Mouse (Mus musculus): Measurements from ENCODE around the gene Scamp3. TPM values are rescaled to one million over a fixed set of nuclear protein-coding genes. Genes with fewer than 3 reads are reported as not detected.
A peak's percentile ranks its signal among the peaks of the same experiment; 100 is the strongest.

The Scamp3 gene
- polyA plus RNA-seq, 1 experiment: 256 TPM

DNA sequence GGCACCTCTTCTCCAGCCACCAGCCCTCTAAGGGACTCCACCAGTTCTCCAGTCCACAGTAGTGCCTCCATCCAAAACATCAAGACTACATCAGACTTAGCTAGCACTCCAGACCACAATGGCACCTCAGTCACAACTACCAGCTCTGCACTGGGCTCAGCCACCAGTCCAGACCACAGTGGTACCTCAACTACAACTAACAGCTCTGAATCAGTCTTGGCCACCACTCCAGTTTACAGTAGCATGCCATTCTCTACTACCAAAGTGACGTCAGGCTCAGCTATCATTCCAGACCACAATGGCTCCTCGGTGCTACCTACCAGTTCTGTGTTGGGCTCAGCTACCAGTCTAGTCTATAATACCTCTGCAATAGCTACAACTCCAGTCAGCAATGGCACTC lies 53.3 kb downstream of the Scamp3 start:
- H3K36me3 ChIP-seq (replicated peaks; ENCODE audit: low read length): peaks cover 9% of the 10 kb centered on the region
- peaks cover 64% of the 10 kb centered on the region for H3K27me3 ChIP-seq (replicated peaks)
- TF ChIP-seq GATA1 (IDR thresholded peaks at IDR 0.05; ENCODE audit: borderline replicate concordance, low read length) (no peak), FLI1 (IDR thresholded peaks at IDR 0.05; ENCODE audit: low read length) (no peak)
- H3K9me3 ChIP-seq: no peaks in the 10 kb centered on the region
- peaks cover 71% of the 10 kb centered on the region for H3K4me1 ChIP-seq
- peak overlapping the region; percentile 16 for H3K4me3 ChIP-seq (replicated peaks)

DNA sequence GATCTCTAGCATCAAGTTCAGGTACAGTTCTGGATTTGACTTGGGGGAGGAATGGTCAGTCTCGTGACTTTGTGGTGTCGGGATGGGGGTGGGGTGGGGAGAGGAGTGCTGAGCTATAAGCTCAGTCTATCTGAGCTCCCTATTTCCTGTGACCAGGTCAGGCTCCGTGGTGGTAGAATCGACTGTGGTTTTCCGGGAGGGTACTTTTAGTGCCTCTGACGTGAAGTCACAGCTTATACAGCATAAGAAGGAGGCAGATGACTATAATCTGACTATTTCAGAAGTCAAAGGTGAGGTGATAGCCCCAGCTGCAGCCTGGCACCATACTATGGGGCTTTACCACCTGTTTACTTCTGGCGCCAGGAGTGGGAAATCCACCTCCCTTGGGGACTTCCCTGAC lies 54.1 kb downstream of the Scamp3 start:
- TF ChIP-seq GATA1 (IDR thresholded peaks at IDR 0.05; ENCODE audit: borderline replicate concordance, low read length): no peak
- TF ChIP-seq FLI1 (IDR thresholded peaks at IDR 0.05; ENCODE audit: low read length): no peak
- H3K4me3 ChIP-seq (replicated peaks): peak overlapping the region; percentile 33
- H3K36me3 ChIP-seq (replicated peaks; ENCODE audit: low read length): peaks cover 9% of the 10 kb centered on the region
- H3K27me3 ChIP-seq (replicated peaks): peaks cover 62% of the 10 kb centered on the region
- H3K9me3 ChIP-seq: no peaks in the 10 kb centered on the region
- H3K4me1 ChIP-seq: peaks cover 71% of the 10 kb centered on the region

DNA sequence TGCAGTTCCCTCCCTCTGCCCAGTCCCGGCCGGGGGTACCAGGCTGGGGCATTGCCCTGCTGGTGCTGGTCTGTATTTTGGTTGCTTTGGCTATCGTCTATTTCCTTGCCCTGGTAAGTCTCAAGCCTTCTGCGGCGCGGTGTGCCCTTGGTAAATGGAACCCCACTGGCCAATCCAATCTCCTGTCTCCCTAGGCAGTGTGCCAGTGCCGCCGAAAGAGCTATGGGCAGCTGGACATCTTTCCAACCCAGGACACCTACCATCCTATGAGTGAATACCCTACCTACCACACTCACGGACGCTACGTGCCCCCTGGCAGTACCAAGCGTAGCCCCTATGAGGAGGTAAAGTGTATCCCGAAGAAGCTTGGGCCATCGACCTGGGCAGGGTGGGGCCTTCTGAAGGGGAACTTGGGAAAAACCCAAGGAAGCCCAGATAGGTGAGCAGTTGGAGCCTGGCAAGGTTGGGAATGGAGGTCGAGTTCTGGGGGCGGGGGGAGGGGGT lies 54.6 kb downstream of the Scamp3 start:
- Histone ChIP-seq H3K36me3 (replicated peaks; ENCODE audit: low read length) (peaks cover 9% of the 10 kb centered on the region), H3K4me1 (peaks cover 69% of the 10 kb centered on the region), H3K4me3 (replicated peaks) (peak overlapping the region; percentile 38), H3K9me3 (no peaks in the 10 kb centered on the region), H3K27me3 (replicated peaks) (peaks cover 62% of the 10 kb centered on the region)
- TF ChIP-seq FLI1 (IDR thresholded peaks at IDR 0.05; ENCODE audit: low read length) (no peak), GATA1 (IDR thresholded peaks at IDR 0.05; ENCODE audit: borderline replicate concordance, low read length) (no peak)

Other genes starting within 250 kb of the Scamp3 start
- gene Ash1l, start 226.9 kb upstream of the Scamp3 start, polyA plus RNA-seq (2012; ENCODE audit: insufficient read depth, low replicate concordance): 0.45 and 0.95 TPM in 2 replicates
- 21.0 and 86.4 TPM in 2 replicates for gene Dap3, start 226.3 kb upstream of the Scamp3 start, polyA plus RNA-seq (2012; ENCODE audit: insufficient read depth, low replicate concordance)
- 10.9 and 15.1 TPM in 2 replicates for gene Rusc1, start 84.2 kb upstream of the Scamp3 start, polyA plus RNA-seq (2012; ENCODE audit: insufficient read depth, low replicate concordance)
- gene Gm43738, start 76.4 kb upstream of the Scamp3 start, polyA plus RNA-seq (2012; ENCODE audit: insufficient read depth, low replicate concordance): 14.8 and 27.6 TPM in 2 replicates
- 48.9 and 51.3 TPM in 2 replicates for gene Fdps, start 75.5 kb upstream of the Scamp3 start, polyA plus RNA-seq (2012; ENCODE audit: insufficient read depth, low replicate concordance)
- gene Pklr, start 41.3 kb upstream of the Scamp3 start, polyA plus RNA-seq (2012; ENCODE audit: insufficient read depth, low replicate concordance): 0.26 TPM in 1 of 2 replicates, not detected in the other
- 0.36 and 0.68 TPM in 2 replicates for gene Hcn3, start 17.3 kb upstream of the Scamp3 start, polyA plus RNA-seq (2012; ENCODE audit: insufficient read depth, low replicate concordance)
- gene Clk2, start 12.7 kb upstream of the Scamp3 start, polyA plus RNA-seq (2012; ENCODE audit: insufficient read depth, low replicate concordance): 12.9 and 13.3 TPM in 2 replicates
- 23.3 and 39.8 TPM in 2 replicates for gene Fam189b, start 5.7 kb downstream of the Scamp3 start, polyA plus RNA-seq (2012; ENCODE audit: insufficient read depth, low replicate concordance)
- gene Gba, start 25.5 kb downstream of the Scamp3 start, polyA plus RNA-seq (2012; ENCODE audit: insufficient read depth, low replicate concordance): 8.5 and 10.8 TPM in 2 replicates
- gene Thbs3, start 37.7 kb downstream of the Scamp3 start, polyA plus RNA-seq (2012; ENCODE audit: insufficient read depth, low replicate concordance): 0.07 TPM in 1 of 2 replicates, not detected in the other
- gene Mtx1, start 49.6 kb downstream of the Scamp3 start, polyA plus RNA-seq (2012; ENCODE audit: insufficient read depth, low replicate concordance): 299 and 549 TPM in 2 replicates
- gene Muc1, start 51.6 kb downstream of the Scamp3 start, polyA plus RNA-seq (2012; ENCODE audit: insufficient read depth, low replicate concordance): 0.29 and 1.2 TPM in 2 replicates
- 81.0 and 225 TPM in 2 replicates for gene Krtcap2, start 68.5 kb downstream of the Scamp3 start, polyA plus RNA-seq (2012; ENCODE audit: insufficient read depth, low replicate concordance)
- 1.8 and 2.1 TPM in 2 replicates for gene Trim46, start 68.8 kb downstream of the Scamp3 start, polyA plus RNA-seq (2012; ENCODE audit: insufficient read depth, low replicate concordance)
- gene Dpm3, start 81.9 kb downstream of the Scamp3 start, polyA plus RNA-seq (2012; ENCODE audit: insufficient read depth, low replicate concordance): 435 and 701 TPM in 2 replicates
- gene Slc50a1, start 93.1 kb downstream of the Scamp3 start, polyA plus RNA-seq (2012; ENCODE audit: insufficient read depth, low replicate concordance): 7.0 and 25.0 TPM in 2 replicates
- gene Efna1, start 103.7 kb downstream of the Scamp3 start, polyA plus RNA-seq (2012; ENCODE audit: insufficient read depth, low replicate concordance): 0.16 TPM in 1 of 2 replicates, not detected in the other
- not detected in 2 replicates for gene Efna3, start 145.5 kb downstream of the Scamp3 start, polyA plus RNA-seq (2012; ENCODE audit: insufficient read depth, low replicate concordance)
- gene Efna4, start 160.6 kb downstream of the Scamp3 start, polyA plus RNA-seq (2012; ENCODE audit: insufficient read depth, low replicate concordance): 0.29 TPM in 1 of 2 replicates, not detected in the other
- gene Adam15, start 172.5 kb downstream of the Scamp3 start, polyA plus RNA-seq (2012; ENCODE audit: insufficient read depth, low replicate concordance): 36.8 and 135 TPM in 2 replicates
- gene Dcst2, start 184.5 kb downstream of the Scamp3 start, polyA plus RNA-seq (2012; ENCODE audit: insufficient read depth, low replicate concordance): not detected in 2 replicates
- not detected in 2 replicates for gene Dcst1, start 187.8 kb downstream of the Scamp3 start, polyA plus RNA-seq (2012; ENCODE audit: insufficient read depth, low replicate concordance)
- 76.2 and 120 TPM in 2 replicates for gene Zbtb7b, start 217.3 kb downstream of the Scamp3 start, polyA plus RNA-seq (2012; ENCODE audit: insufficient read depth, low replicate concordance)
- gene Lenep, start 225.3 kb downstream of the Scamp3 start, polyA plus RNA-seq (2012; ENCODE audit: insufficient read depth, low replicate concordance): 0.31 and 0.95 TPM in 2 replicates
- gene Flad1, start 234.4 kb downstream of the Scamp3 start, polyA plus RNA-seq (2012; ENCODE audit: insufficient read depth, low replicate concordance): 23.1 and 23.4 TPM in 2 replicates
- 16.4 and 53.9 TPM in 2 replicates for gene Cks1b, start 240.9 kb downstream of the Scamp3 start, polyA plus RNA-seq (2012; ENCODE audit: insufficient read depth, low replicate concordance)
- gene Shc1, start 241.0 kb downstream of the Scamp3 start, polyA plus RNA-seq (2012; ENCODE audit: insufficient read depth, low replicate concordance): 22.7 and 67.6 TPM in 2 replicates